Mouse (Mus musculus) bone marrow, adult 2 months (tissue): ENCODE results near the gene Lalba.
A peak's percentile ranks its signal among the peaks of the same experiment; 100 is the strongest.

Source experiments
- CTCF ChIP-seq: fragments of 200-500 bp; IDR thresholded peaks from 2 replicates; pipeline ENCODE4 v1.5.1; 2011; ENCODE audit warnings: low read length, control low read depth; ENCODE audit not compliant: control insufficient read depth, insufficient read depth
- POLR2A ChIP-seq: fragments of 200-500 bp; IDR thresholded peaks from 2 replicates; pipeline ENCODE4 v1.6.1; 2011; ENCODE audit warnings: low read depth, mild to moderate bottlenecking, control low read depth, low read length, borderline replicate concordance; ENCODE audit not compliant: control insufficient read depth

DNA sequence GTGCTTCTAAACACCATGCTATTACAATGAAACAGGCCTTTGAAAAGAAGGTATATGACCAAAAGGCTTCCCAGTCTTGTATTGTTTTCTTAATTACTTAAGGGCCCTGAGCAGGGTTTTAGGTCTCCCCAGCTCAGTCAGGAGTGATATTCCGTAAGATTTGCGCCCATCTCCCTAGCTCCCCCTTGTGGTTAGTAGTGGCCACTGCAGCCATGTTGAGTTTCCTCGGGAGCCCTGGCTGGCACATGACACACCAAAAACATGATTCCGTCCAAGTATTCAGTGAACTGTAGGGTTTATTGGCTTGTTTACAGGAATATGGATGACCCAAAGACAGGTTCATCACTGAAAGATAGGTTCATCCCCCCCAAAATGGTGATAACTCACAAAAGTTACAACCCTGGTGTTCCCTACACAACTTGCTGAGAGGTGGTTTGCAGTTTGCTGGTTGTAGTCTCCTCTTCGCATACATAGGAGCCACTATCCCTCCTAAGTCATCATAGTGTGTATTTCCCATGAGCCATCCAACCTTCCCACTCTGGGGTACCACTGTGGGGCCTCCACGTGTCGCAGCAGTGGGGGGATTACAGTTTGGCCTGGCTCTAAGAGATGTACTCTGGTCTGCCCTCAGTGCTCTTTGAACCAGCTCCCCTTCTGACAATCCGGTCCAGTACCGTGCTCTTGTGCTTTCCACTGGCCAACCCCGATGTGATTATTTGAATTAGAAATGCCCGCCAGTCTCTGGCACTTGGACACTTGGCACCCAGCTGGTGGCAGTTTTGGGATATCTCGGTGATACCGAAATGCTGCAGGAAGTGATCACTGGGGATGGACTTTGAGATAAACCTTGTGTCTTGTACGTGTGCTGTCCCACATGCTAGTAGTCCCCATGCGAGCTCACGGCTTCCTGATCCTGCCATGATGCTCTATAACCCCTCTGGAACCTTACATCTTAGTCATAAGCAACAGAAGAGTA, 35.1 kb upstream of the Lalba start:
- TF ChIP-seq CTCF: peak; percentile 92
- no peak for TF ChIP-seq POLR2A
